Mouse (Mus musculus): ENCODE results near the gene Ehd2. TPM values are rescaled to one million over a fixed set of nuclear protein-coding genes. Genes with fewer than 3 reads are reported as not detected.

The Ehd2 gene
- 6.4 and 10.9 TPM in 2 replicates for polyA plus RNA-seq (2014; fragmentation: Nextera tagmentation; extraction: Ambion mirVana)

DNA sequence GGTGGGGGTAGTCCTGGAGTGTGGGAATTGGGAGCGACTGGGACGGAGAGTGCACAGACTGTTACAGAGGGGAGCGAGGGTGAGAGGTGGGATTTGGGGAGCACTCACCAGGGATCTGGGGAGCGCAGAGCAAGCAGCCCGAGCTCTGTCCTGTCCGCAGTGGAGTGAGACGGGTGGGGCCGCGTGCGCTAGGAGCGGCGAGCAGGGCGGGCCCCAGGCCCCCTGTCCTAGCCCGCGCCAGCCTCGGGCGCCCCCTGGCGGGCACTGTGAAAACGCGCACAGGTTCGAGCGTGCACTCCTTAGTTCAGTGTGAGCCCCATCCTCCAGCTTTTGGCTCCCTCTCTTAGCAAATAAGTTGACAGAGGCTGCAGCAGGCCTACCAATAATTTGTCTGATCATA lies at the start of gene Ehd2:
Gene Ehd2, minus strand, starts transcription at position 256 of the 400 bp plus-strand sequence.
- H3K4me1 ChIP-seq (replicated peaks; ENCODE audit: control insufficient read depth, insufficient read depth, low read length): no peaks in the 10 kb centered on the region; the same call in 1 of the 2 replicates
- H3K9me3 ChIP-seq (ENCODE audit: control insufficient read depth, low read length): no peaks in the 10 kb centered on the region
- 2% methylated on average over 19 of the region's 22 CpGs for WGBS
- H3K4me3 ChIP-seq (ENCODE audit: low read depth, low read length): peak within 1 kb of the TSS; percentile 31
- ATAC-seq (ENCODE audit: low FRiP score) (peak; percentile 85), DNase-seq (ENCODE audit: low spot score) (peak; percentile 87)
- peak within 1 kb of the TSS; percentile 37; the same call in 1 of the 2 replicates for H3K9ac ChIP-seq (ENCODE audit: low read depth, low read length)
- H3K36me3 ChIP-seq (ENCODE audit: control insufficient read depth, insufficient read depth, low read length): peaks cover 13% of the 10 kb centered on the region
- no peaks in the 10 kb centered on the region for H3K27me3 ChIP-seq (ENCODE audit: control insufficient read depth, insufficient read depth, low read length)
- H3K27ac ChIP-seq (ENCODE audit: low read depth, low read length): no peak within 1 kb of the TSS
- H3K4me2 ChIP-seq (replicated peaks; ENCODE audit: low read depth, low read length): peak within 1 kb of the TSS; percentile 46

DNA sequence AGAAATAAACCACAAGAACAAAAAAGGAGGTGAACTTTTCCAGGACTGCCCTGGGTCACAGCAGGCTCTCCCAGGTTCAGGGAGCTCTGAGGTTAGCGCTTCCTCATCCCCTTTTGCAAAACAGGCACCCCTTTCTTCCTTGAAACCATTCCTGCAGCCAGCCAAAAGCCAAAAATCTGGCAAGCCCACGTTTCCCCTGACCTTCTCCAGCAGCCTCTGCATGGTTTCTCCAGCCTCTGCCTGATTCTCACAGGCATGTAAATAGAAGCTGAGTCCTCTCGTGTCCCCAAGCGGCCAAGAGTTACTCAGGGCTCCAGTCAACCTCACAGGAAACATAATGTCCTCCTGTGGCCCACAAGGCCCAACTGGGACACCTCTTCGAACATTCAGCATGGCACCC lies 48.0 kb upstream of the Ehd2 start:
- Histone ChIP-seq H3K4me3 (ENCODE audit: low read depth, low read length) (no peak overlapping the region), H3K27ac (ENCODE audit: low read depth, low read length) (no peak overlapping the region), H3K4me1 (replicated peaks; ENCODE audit: control insufficient read depth, insufficient read depth, low read length) (no peaks in the 10 kb centered on the region), H3K9me3 (ENCODE audit: control insufficient read depth, low read length) (no peaks in the 10 kb centered on the region), H3K36me3 (ENCODE audit: control insufficient read depth, insufficient read depth, low read length) (no peaks in the 10 kb centered on the region), H3K4me2 (replicated peaks; ENCODE audit: low read depth, low read length) (no peak overlapping the region), H3K27me3 (ENCODE audit: control insufficient read depth, insufficient read depth, low read length) (no peaks in the 10 kb centered on the region), H3K9ac (ENCODE audit: low read depth, low read length) (no peak overlapping the region)
- ATAC-seq (ENCODE audit: low FRiP score) (no peak), DNase-seq (ENCODE audit: low spot score) (no peak)
- 90% methylated on average over 5 of the region's 5 CpGs for WGBS

DNA sequence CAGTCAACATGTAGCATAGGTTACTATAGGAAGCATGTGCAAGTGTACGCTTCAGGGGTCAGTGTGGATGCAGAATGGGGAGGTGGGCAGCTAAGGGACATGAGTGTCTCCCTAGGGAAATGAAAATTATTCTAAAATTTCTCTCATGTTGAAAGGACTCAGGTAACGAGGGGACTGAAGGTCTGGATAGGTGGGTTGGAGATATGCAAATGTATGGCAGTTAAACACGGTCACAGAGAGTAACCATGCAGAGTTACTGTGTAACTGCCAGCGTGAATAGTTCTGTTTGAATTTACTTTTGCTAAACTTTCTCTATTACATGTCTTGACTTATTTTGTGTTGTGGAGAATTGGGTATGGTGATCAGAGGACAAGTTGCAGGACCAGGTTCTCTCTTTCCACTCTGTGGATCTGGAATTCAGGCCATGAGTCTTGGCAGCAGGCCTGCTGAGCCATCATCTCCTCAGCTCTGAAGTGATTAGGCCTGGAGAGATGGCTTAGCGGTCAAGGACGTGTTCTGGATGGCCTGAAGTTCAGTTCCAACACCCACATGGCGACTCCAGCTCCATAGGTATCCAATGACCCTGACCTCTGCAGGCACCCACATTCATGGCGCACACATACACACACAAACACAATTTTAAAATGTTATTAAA lies 47.3 kb upstream of the Ehd2 start:
- Histone ChIP-seq H3K4me3 (ENCODE audit: low read depth, low read length) (no peak overlapping the region), H3K9ac (ENCODE audit: low read depth, low read length) (no peak overlapping the region), H3K36me3 (ENCODE audit: control insufficient read depth, insufficient read depth, low read length) (no peaks in the 10 kb centered on the region), H3K4me1 (replicated peaks; ENCODE audit: control insufficient read depth, insufficient read depth, low read length) (no peaks in the 10 kb centered on the region), H3K4me2 (replicated peaks; ENCODE audit: low read depth, low read length) (no peak overlapping the region), H3K27ac (ENCODE audit: low read depth, low read length) (no peak overlapping the region), H3K27me3 (ENCODE audit: control insufficient read depth, insufficient read depth, low read length) (no peaks in the 10 kb centered on the region), H3K9me3 (ENCODE audit: control insufficient read depth, low read length) (no peaks in the 10 kb centered on the region)
- no peak for DNase-seq (ENCODE audit: low spot score)
- WGBS: 92% methylated on average over 8 of the region's 8 CpGs
- ATAC-seq (ENCODE audit: low FRiP score): no peak

DNA sequence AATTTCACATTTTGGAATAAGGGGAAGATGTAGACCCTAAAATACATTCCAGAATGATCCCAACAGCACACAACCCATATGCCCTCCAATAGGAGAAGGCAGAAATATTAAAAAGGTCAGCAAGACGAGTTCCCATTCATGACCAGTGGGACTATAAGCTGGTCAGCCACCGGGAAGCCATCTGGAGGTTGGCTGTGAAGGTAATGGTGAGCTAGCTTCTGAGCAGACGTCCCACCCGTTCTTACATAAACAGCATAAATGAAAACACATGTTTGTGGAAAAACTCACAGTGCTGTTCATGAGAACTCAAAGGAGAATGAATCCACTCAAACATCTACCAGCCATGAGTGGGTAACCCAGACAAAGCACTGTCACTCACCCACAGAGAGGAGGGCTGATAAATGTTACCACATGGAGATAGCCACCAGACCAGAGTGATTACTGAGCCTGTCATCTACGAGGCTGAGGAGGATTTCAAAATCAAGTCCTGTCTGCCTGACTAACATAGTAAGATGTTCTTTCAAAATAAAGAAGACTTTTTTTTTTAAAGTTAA lies 46.4 kb upstream of the Ehd2 start:
- no peaks in the 10 kb centered on the region for H3K4me1 ChIP-seq (replicated peaks; ENCODE audit: control insufficient read depth, insufficient read depth, low read length)
- no peak overlapping the region for H3K4me2 ChIP-seq (replicated peaks; ENCODE audit: low read depth, low read length)
- no peak overlapping the region for H3K4me3 ChIP-seq (ENCODE audit: low read depth, low read length)
- no peak for ATAC-seq (ENCODE audit: low FRiP score)
- no peak for DNase-seq (ENCODE audit: low spot score)
- H3K9ac ChIP-seq (ENCODE audit: low read depth, low read length): no peak overlapping the region
- H3K36me3 ChIP-seq (ENCODE audit: control insufficient read depth, insufficient read depth, low read length): no peaks in the 10 kb centered on the region
- H3K27ac ChIP-seq (ENCODE audit: low read depth, low read length): no peak overlapping the region
- H3K9me3 ChIP-seq (ENCODE audit: control insufficient read depth, low read length): no peaks in the 10 kb centered on the region
- WGBS: 73% methylated on average over 5 of the region's 5 CpGs
- H3K27me3 ChIP-seq (ENCODE audit: control insufficient read depth, insufficient read depth, low read length): no peaks in the 10 kb centered on the region

DNA sequence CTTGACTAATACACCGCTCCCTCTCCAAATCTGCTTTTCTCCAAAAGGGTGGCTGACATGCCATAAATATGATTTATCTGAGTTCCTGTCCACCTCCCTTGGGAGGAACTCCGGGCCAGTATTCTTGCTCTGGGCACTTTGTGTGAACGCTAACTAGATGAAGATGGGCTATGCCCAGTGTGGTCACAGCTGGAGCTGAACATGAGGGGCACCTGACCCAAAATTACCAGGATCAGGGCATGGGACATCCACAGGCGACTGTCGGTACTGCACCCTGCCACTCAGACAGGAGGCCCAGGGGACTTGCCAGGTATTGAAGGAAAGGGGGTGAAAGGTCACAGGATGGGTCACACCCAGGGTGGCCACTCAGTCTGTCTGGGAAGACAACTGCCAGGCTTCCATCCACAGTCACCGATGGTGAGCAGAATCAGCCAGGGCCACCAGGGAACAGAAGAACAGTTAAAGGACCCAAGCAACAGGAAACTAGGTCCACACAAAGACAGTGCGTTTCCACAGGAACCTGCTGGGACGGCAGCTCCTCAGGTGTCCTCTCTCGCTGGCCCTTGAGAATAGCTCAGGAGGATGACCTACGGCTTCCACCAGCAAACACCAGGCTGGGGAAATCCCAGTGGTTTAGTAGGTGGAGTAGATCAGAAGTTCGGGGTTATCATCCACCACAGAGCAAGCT lies 45.4 kb upstream of the Ehd2 start:
- H3K27ac ChIP-seq (ENCODE audit: low read depth, low read length): no peak overlapping the region
- no peaks in the 10 kb centered on the region for H3K9me3 ChIP-seq (ENCODE audit: control insufficient read depth, low read length)
- ATAC-seq (ENCODE audit: low FRiP score) (0 out of 2 replicates have a peak, but pooled peaks have one; percentile 25), DNase-seq (ENCODE audit: low spot score) (peak; percentile 10)
- no peaks in the 10 kb centered on the region for H3K27me3 ChIP-seq (ENCODE audit: control insufficient read depth, insufficient read depth, low read length)
- no peaks in the 10 kb centered on the region for H3K36me3 ChIP-seq (ENCODE audit: control insufficient read depth, insufficient read depth, low read length)
- no peak overlapping the region for H3K9ac ChIP-seq (ENCODE audit: low read depth, low read length)
- no peaks in the 10 kb centered on the region for H3K4me1 ChIP-seq (replicated peaks; ENCODE audit: control insufficient read depth, insufficient read depth, low read length)
- no peak overlapping the region for H3K4me3 ChIP-seq (ENCODE audit: low read depth, low read length)
- WGBS: 84% methylated on average over 11 of the region's 11 CpGs
- H3K4me2 ChIP-seq (replicated peaks; ENCODE audit: low read depth, low read length): no peak overlapping the region

DNA sequence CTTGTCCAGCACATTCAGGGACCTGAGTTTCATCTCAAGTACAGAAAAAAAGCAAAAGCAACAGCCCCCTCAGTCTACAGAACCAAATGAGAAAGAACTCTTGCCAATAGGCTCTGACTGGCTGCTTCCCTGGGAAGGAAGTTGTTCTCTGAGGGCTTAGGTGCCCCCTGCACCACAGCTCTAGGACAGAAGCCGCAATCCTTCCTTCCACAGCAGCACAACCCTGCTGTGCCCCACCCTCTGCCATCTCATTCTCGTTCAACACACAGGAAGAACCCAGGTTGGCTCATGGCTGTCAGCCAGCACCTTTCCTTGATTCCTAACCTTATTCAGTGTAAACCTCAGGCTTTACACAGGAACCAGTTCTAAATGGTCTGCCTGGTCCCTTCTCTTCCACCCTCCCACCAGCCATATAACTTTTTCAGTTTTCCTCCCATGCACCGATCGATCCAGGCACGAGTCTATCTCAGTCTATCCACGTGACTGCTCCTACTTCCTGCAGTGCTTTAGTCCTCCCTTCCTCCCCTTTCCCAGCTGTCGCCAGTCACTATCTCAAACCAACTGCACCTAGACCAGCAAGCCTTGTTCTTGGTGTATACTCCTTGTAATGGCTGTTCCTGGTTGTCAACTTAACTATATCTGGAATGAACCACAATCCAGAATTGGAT lies 44.2 kb upstream of the Ehd2 start:
- no peaks in the 10 kb centered on the region for H3K36me3 ChIP-seq (ENCODE audit: control insufficient read depth, insufficient read depth, low read length)
- no peaks in the 10 kb centered on the region for H3K9me3 ChIP-seq (ENCODE audit: control insufficient read depth, low read length)
- no peak overlapping the region for H3K27ac ChIP-seq (ENCODE audit: low read depth, low read length)
- 91% methylated on average over 7 of the region's 7 CpGs for WGBS
- H3K4me1 ChIP-seq (replicated peaks; ENCODE audit: control insufficient read depth, insufficient read depth, low read length): no peaks in the 10 kb centered on the region
- ATAC-seq (ENCODE audit: low FRiP score): no peak
- no peaks in the 10 kb centered on the region for H3K27me3 ChIP-seq (ENCODE audit: control insufficient read depth, insufficient read depth, low read length)
- no peak overlapping the region for H3K9ac ChIP-seq (ENCODE audit: low read depth, low read length)
- DNase-seq (ENCODE audit: low spot score): no peak
- H3K4me2 ChIP-seq (replicated peaks; ENCODE audit: low read depth, low read length): no peak overlapping the region
- no peak overlapping the region for H3K4me3 ChIP-seq (ENCODE audit: low read depth, low read length)

DNA sequence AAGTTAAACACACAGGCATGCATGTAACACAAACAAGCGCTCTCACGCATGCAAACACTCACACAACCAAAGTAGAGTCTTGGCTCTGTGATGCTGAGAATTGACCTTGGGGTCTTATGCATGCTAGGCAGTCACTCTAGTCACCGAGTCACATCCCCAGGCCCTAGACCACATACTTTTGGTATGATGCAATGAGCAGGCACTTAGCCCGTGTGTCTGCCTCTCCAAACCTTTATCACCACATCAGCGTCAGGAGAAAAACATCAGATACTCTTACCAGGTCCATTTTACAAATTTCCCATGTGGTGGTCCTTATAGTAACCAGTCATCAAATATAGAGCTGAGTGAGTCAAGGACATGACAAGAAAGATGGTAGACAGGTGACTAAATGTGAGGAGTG lies 43.3 kb upstream of the Ehd2 start:
- 93% methylated on average over 5 of the region's 5 CpGs for WGBS
- no peak for ATAC-seq (ENCODE audit: low FRiP score)
- no peaks in the 10 kb centered on the region for H3K36me3 ChIP-seq (ENCODE audit: control insufficient read depth, insufficient read depth, low read length)

DNA sequence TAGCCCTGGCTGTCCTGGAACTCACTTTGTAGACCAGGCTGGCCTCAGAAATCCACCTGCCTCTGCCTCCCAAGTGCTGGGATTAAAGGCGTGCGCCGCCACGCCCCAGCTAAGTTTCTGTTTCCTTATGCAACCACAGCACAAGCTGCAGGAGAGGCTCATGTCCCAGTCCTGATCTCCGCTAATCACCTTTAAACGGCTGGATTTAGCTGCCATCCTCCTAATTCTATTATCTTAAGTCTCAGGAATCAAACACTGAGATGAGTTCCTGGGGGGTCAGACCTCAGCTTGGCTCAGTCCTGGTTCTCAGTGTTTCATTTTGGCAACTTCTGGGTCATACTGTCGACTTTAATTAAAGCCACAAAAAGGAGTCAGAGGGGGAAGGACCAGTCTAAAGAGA lies 42.3 kb upstream of the Ehd2 start:
- ATAC-seq (ENCODE audit: low FRiP score): no peak

More for the DNA sequence above, 43.3 kb upstream of the Ehd2 start:
- H3K4me3 ChIP-seq (ENCODE audit: low read depth, low read length): no peak overlapping the region
- H3K27me3 ChIP-seq (ENCODE audit: control insufficient read depth, insufficient read depth, low read length): no peaks in the 10 kb centered on the region
- H3K4me1 ChIP-seq (replicated peaks; ENCODE audit: control insufficient read depth, insufficient read depth, low read length): no peaks in the 10 kb centered on the region
- DNase-seq (ENCODE audit: low spot score): no peak
- H3K4me2 ChIP-seq (replicated peaks; ENCODE audit: low read depth, low read length): no peak overlapping the region
- no peak overlapping the region for H3K27ac ChIP-seq (ENCODE audit: low read depth, low read length)
- H3K9me3 ChIP-seq (ENCODE audit: control insufficient read depth, low read length): no peaks in the 10 kb centered on the region
- no peak overlapping the region for H3K9ac ChIP-seq (ENCODE audit: low read depth, low read length)

More for the DNA sequence above, 42.3 kb upstream of the Ehd2 start:
- no peak overlapping the region for H3K4me2 ChIP-seq (replicated peaks; ENCODE audit: low read depth, low read length)
- H3K9ac ChIP-seq (ENCODE audit: low read depth, low read length): no peak overlapping the region
- H3K27ac ChIP-seq (ENCODE audit: low read depth, low read length): no peak overlapping the region
- no peaks in the 10 kb centered on the region for H3K36me3 ChIP-seq (ENCODE audit: control insufficient read depth, insufficient read depth, low read length)
- H3K27me3 ChIP-seq (ENCODE audit: control insufficient read depth, insufficient read depth, low read length): no peaks in the 10 kb centered on the region
- no peak overlapping the region for H3K4me3 ChIP-seq (ENCODE audit: low read depth, low read length)
- H3K4me1 ChIP-seq (replicated peaks; ENCODE audit: control insufficient read depth, insufficient read depth, low read length): no peaks in the 10 kb centered on the region
- DNase-seq (ENCODE audit: low spot score): no peak
- WGBS: 93% methylated on average over 7 of the region's 7 CpGs
- H3K9me3 ChIP-seq (ENCODE audit: control insufficient read depth, low read length): no peaks in the 10 kb centered on the region

All from hindbrain, embryonic 11.5 days (tissue).